Mouse (Mus musculus): ENCODE results near the gene Fbxo47. TPM values are rescaled to one million over a fixed set of nuclear protein-coding genes. Genes with fewer than 3 reads are reported as not detected.

The Fbxo47 gene
- polyA plus RNA-seq, 1 experiment from 2014 or later = 0.97 TPM

DNA sequence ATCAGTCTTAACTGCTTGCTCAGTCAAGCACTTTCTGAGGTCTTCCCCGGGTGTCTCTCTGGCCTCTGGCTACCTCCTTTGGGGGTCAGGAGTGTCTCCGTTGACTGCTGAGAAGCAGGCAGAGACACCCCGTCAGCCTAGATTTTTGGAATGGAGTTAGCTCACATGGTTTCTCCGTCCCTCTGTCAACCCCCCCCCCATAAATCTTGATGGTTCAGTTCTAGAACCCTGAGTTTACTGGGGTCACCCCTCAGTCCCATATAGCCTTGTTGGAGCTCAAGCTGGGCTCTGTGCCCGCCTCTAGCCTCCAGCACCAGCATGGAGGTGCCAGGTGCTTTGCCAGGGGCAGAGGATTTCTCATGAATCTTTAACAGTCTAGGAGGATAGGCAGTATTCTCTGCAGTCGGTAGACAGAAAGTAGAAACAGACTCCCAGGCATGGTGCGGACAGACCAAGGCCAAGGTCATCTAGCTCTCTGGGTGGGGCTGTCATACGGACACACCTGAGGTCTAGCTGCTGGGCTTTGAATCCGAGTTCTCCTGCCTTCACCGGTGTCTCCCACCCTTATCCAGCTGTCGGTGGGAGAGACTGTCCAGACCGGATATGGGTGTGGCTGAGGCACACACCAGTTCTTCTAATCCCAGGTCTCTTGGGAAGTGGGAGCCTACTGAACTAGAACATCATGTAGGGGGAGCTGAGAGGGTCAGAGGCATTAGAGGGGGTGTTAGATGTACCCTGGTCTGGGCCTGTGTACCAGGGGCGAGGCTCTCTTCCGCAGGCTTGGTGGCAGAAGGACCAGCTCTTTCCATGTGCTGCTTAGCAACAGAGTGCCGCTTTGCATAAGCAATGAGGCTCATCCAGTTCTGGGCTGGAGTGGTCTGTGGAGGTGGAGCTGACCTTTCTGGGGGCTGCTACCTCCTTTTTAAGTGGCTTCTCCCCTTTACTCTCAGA, 78.0 kb downstream of the Fbxo47 start:
- ATAC-seq (ENCODE audit: low read depth) (no peak), DNase-seq (ENCODE audit: low spot score) (no peak)
- Histone ChIP-seq H3K27ac (replicated peaks; ENCODE audit: low read depth, low read length) (peak overlapping the region; percentile 83), H3K36me3 (ENCODE audit: control insufficient read depth, insufficient read depth, low read length) (peaks cover 30% of the 10 kb centered on the region), H3K9me3 (ENCODE audit: control insufficient read depth, low read length) (no peaks in the 10 kb centered on the region), H3K4me2 (ENCODE audit: low read depth, low read length) (peak overlapping the region; percentile 51), H3K27me3 (replicated peaks; ENCODE audit: control insufficient read depth, insufficient read depth, low read length) (no peaks in the 10 kb centered on the region), H3K9ac (ENCODE audit: low read depth, low read length) (peak overlapping the region; percentile 45), H3K4me1 (ENCODE audit: control insufficient read depth, insufficient read depth, low read length) (peaks cover 82% of the 10 kb centered on the region), H3K4me3 (ENCODE audit: low read depth, low read length) (0 out of 2 replicates have a peak overlapping the region, but pooled peaks have one; percentile 14)
- 34% methylated on average over 15 of the region's 15 CpGs for WGBS

DNA sequence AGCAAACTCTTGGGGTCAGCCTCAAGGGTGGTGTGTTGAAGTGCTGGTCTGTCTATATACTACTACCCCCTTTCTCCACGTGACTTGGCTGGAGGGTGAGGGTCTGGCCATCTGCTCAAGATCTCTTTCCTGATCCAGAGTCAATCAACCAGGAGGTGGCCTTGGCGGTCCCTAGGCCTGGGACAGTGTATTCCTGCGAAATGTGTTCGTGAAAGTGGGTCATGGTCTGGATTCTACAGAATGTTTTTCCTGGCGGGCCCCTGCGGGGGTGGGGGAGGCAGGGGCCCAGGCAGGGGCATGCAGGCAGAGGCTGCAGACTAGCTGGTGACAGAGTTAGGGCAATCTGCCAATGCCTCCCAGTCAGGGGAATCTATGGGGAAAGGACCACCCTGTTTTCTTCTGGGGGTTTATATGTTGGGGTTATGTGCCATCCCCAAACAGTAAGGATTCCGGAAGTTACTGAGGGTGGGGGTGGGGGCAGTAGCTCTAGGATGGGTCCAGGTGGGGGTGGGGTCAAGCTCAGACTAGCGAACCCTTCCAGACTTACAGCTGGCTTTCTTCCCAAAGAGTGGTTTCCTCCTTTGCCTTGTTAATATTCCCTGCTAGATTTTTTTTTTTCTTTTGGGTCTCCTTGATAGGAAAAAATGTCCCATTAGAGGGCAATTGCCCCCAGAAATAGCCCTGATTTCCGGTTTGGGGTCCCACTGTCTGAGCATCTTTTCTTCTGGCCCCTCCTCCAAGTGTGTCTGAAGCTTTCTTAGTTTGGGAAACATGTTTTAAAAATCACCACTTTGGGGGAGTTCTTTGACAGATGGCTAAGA, 78.9 kb downstream of the Fbxo47 start:
- peak overlapping the region; percentile 51 for H3K4me2 ChIP-seq (ENCODE audit: low read depth, low read length)
- ATAC-seq (ENCODE audit: low read depth) = peak; percentile 42; the same call in 1 of the 2 replicates
- no peaks in the 10 kb centered on the region for H3K27me3 ChIP-seq (replicated peaks; ENCODE audit: control insufficient read depth, insufficient read depth, low read length)
- H3K9ac ChIP-seq (ENCODE audit: low read depth, low read length) = peak overlapping the region; percentile 45
- WGBS = 9% methylated on average over 9 of the region's 9 CpGs
- H3K4me3 ChIP-seq (ENCODE audit: low read depth, low read length) = peak overlapping the region; percentile 14
- DNase-seq (ENCODE audit: low spot score) = peak; percentile 90
- H3K9me3 ChIP-seq (ENCODE audit: control insufficient read depth, low read length) = no peaks in the 10 kb centered on the region
- H3K27ac ChIP-seq (replicated peaks; ENCODE audit: low read depth, low read length) = peak overlapping the region; percentile 83
- H3K4me1 ChIP-seq (ENCODE audit: control insufficient read depth, insufficient read depth, low read length) = peaks cover 74% of the 10 kb centered on the region
- peaks cover 30% of the 10 kb centered on the region for H3K36me3 ChIP-seq (ENCODE audit: control insufficient read depth, insufficient read depth, low read length)

DNA sequence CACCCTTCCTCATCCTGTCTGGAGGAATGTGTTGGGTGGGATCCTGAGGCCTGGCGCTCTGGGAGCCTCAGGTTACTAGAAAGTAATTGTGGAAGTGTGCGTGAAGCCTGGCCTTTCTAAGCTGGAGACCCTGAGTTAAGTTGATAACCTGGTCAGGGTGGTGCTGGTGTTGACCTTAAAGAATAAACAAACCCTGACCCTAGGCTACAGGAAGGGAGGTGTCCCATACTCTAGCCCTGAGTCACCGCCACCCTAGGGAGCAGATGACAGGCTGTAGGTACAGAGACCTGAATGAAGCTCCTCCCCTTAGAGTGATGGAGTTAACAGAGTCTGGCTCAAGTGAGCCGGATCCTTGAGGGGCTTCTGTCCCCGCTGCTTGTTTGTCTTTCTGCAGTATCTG, 80.1 kb downstream of the Fbxo47 start:
- H3K4me1 ChIP-seq (ENCODE audit: control insufficient read depth, insufficient read depth, low read length) = peaks cover 63% of the 10 kb centered on the region
- H3K27me3 ChIP-seq (replicated peaks; ENCODE audit: control insufficient read depth, insufficient read depth, low read length) = no peaks in the 10 kb centered on the region
- DNase-seq (ENCODE audit: low spot score) = no peak
- H3K4me3 ChIP-seq (ENCODE audit: low read depth, low read length) = no peak overlapping the region
- H3K4me2 ChIP-seq (ENCODE audit: low read depth, low read length) = no peak overlapping the region
- no peak for ATAC-seq (ENCODE audit: low read depth)
- H3K27ac ChIP-seq (replicated peaks; ENCODE audit: low read depth, low read length) = peak overlapping the region; percentile 83; the same call in 1 of the 2 replicates
- H3K36me3 ChIP-seq (ENCODE audit: control insufficient read depth, insufficient read depth, low read length) = peaks cover 21% of the 10 kb centered on the region
- H3K9me3 ChIP-seq (ENCODE audit: control insufficient read depth, low read length) = no peaks in the 10 kb centered on the region
- H3K9ac ChIP-seq (ENCODE audit: low read depth, low read length) = no peak overlapping the region
- WGBS = 59% methylated on average over 5 of the region's 5 CpGs

Other genes starting within 250 kb of the Fbxo47 start
- gene Mllt6, start 220.7 kb downstream of the Fbxo47 start, polyA plus RNA-seq (2014; fragmentation: Nextera tagmentation; extraction: Ambion mirVana) = 3.5 and 4.5 TPM in 2 replicates
- 24.5 and 29.3 TPM in 2 replicates for gene Cisd3, start 198.3 kb downstream of the Fbxo47 start, polyA plus RNA-seq (2014; fragmentation: Nextera tagmentation; extraction: Ambion mirVana)
- 12.7 and 13.2 TPM in 2 replicates for gene Pcgf2, start 183.7 kb downstream of the Fbxo47 start, polyA plus RNA-seq (2014; fragmentation: Nextera tagmentation; extraction: Ambion mirVana)
- gene Psmb3, start 180.8 kb downstream of the Fbxo47 start, polyA plus RNA-seq (2014; fragmentation: Nextera tagmentation; extraction: Ambion mirVana) = 474 and 478 TPM in 2 replicates
- 2.2 and 2.6 TPM in 2 replicates for gene Pip4k2b, start 139.4 kb downstream of the Fbxo47 start, polyA plus RNA-seq (2014; fragmentation: Nextera tagmentation; extraction: Ambion mirVana)
- 10.3 and 11.8 TPM in 2 replicates for gene Cwc25, start 117.6 kb downstream of the Fbxo47 start, polyA plus RNA-seq (2014; fragmentation: Nextera tagmentation; extraction: Ambion mirVana)
- gene 1700001P01Rik, start 108.2 kb downstream of the Fbxo47 start, polyA plus RNA-seq (2014; fragmentation: Nextera tagmentation; extraction: Ambion mirVana) = not detected in 2 replicates
- 712 and 810 TPM in 2 replicates for gene Rpl23, start 101.7 kb downstream of the Fbxo47 start, polyA plus RNA-seq (2014; fragmentation: Nextera tagmentation; extraction: Ambion mirVana)
- gene Lasp1, start 85.2 kb downstream of the Fbxo47 start, polyA plus RNA-seq (2014; fragmentation: Nextera tagmentation; extraction: Ambion mirVana) = 88.6 and 96.3 TPM in 2 replicates
- gene B230217C12Rik, start 43.4 kb downstream of the Fbxo47 start, polyA plus RNA-seq (2014; fragmentation: Nextera tagmentation; extraction: Ambion mirVana) = 7.0 and 7.5 TPM in 2 replicates
- gene Plxdc1, start 102.3 kb upstream of the Fbxo47 start, polyA plus RNA-seq (2014; fragmentation: Nextera tagmentation; extraction: Ambion mirVana) = 1.6 and 2.0 TPM in 2 replicates
- 6.1 and 7.0 TPM in 2 replicates for gene Arl5c, start 112.0 kb upstream of the Fbxo47 start, polyA plus RNA-seq (2014; fragmentation: Nextera tagmentation; extraction: Ambion mirVana)
- 25.1 and 30.4 TPM in 2 replicates for gene Cacnb1, start 138.9 kb upstream of the Fbxo47 start, polyA plus RNA-seq (2014; fragmentation: Nextera tagmentation; extraction: Ambion mirVana)
- 1,126 and 1,148 TPM in 2 replicates for gene Rpl19, start 142.6 kb upstream of the Fbxo47 start, polyA plus RNA-seq (2014; fragmentation: Nextera tagmentation; extraction: Ambion mirVana)
- gene Stac2, start 169.3 kb upstream of the Fbxo47 start, polyA plus RNA-seq (2014; fragmentation: Nextera tagmentation; extraction: Ambion mirVana) = 0.51 and 0.54 TPM in 2 replicates